Mouse (Mus musculus): ENCODE measurements at regions not wholly inside any gene's neighbourhood (a gene's known extent, or its start where the extent isn't known, plus 50 kb on each side); places are given as distances from the start of the nearest gene placed in this dataset.

- DNase-seq (ENCODE audit: low read depth, low spot score): no peak
These were observed 312.5 kb downstream of the Cmpk2 start for GRCm38 (mm10) chr12:26781537-26781936.

GRCm38 (mm10) chr12:26778796-26779195 lies 309.8 kb downstream of the Cmpk2 start:
- DNase-seq (ENCODE audit: low read depth, low spot score): no peak

- DNase-seq (ENCODE audit: low read depth, low spot score): no peak
These were observed 308.0 kb downstream of the Cmpk2 start for GRCm38 (mm10) chr12:26776986-26777385.

DNA sequence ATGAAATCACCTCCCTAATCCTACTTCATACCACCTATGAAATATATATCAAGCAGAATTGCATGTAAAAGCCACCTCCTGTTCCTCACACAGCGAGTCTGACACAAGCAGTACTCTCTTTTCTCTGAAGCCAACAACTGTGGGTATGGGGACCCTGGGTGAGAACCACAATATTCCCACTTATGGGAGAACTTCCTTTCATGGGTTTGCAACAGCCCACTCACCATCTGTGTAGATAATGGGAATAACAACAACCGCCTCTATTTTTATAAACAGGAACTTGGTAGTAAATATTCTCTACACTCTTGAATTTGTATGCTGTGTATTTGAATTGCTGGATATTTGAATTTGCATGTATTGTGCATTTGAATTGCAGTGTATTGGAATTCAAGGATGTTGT lies 305.0 kb downstream of the Cmpk2 start:
- DNase-seq (ENCODE audit: low read depth, low spot score): no peak

DNA sequence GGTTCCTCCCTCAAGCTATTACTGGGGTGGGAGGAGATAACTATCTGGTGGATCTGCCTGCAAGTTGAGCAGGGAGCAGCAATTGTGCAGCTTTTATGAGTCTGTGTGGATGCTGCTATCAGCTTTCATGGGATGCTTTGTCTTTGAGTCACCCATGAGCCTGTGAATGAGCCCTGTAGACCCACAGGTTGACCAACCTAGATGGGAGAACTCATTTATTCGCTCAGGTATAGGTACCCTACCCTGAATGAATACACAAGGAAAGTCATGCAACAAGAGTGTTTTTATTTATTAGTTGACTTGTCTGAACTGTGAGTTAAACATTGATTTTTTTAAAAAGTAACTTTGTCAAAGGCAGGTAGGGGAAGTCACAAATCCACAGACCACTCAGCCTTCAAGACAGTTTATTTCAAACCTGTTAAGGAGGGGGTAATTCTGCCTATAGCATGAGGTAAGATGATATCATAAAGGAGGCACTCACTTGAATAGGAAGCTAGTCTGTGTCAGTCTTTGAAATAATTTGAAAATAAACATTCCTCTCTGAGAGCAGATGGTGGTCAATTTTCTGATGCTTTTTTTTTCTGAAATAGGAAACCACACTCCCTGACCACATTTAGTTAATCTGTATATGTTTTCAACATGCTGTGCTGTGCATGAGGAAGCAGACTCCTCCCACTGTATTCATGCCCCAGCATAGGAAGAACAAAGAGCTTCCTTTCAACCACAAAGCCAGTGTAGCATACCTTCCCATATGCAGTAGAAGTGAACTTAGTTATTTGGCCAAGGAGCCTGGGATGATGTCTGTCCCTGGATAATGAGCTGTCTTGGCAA lies 302.0 kb downstream of the Cmpk2 start:
- DNase-seq (ENCODE audit: low read depth, low spot score): no peak

- DNase-seq (ENCODE audit: low read depth, low spot score): no peak
These were observed 298.5 kb downstream of the Cmpk2 start for GRCm38 (mm10) chr12:26767551-26767950.

GRCm38 (mm10) chr12:26758657-26759325 lies 289.8 kb downstream of the Cmpk2 start:
- DNase-seq (ENCODE audit: low read depth, low spot score): no peak

GRCm38 (mm10) chr12:26756284-26756683 lies 287.3 kb downstream of the Cmpk2 start:
- DNase-seq (ENCODE audit: low read depth, low spot score): no peak

DNA sequence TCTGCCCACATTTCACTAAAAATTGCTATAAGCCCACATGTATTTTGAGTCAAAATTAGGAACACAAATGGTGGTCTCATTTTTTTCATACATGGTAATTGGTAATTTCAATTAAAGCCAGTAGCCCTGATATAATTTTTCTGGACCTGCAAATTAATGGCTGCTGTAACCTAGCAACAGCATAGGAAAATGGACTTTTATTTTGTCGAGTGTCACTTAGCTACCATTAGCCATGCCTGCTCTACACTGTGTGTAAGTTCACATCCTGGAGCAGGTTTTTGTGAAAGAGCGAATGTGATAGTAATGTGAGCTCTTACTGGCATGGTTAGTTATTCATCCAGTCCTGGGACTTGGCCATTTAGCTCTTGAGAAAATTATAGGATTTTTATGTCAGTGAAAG lies 285.6 kb downstream of the Cmpk2 start:
- no peak for DNase-seq (ENCODE audit: low read depth, low spot score)

DNA sequence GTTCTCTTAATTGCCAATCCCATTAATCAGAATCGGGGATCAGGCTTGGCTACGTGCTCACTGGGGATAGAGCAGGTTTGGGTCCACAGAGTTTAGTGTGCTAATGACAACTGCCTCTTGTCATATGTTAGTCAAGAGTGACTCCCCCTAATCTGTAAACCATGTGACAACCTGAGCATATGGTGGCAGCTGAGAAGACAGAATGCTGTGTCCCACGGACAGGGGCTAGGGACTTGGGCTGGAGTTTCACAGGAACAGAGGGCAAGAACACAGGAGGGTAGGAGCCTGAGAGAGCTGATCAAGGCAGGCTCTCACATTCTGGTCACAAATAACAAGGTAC lies 265.5 kb downstream of the Cmpk2 start:
- DNase-seq (ENCODE audit: low read depth, low spot score): no peak

GRCm38 (mm10) chr12:26733822-26734557 lies 265.0 kb downstream of the Cmpk2 start:
- peak; percentile 42 for DNase-seq (ENCODE audit: low read depth, low spot score)

GRCm38 (mm10) chr12:26723399-26723798 lies 254.4 kb downstream of the Cmpk2 start:
- no peak for DNase-seq (ENCODE audit: low read depth, low spot score)

DNA sequence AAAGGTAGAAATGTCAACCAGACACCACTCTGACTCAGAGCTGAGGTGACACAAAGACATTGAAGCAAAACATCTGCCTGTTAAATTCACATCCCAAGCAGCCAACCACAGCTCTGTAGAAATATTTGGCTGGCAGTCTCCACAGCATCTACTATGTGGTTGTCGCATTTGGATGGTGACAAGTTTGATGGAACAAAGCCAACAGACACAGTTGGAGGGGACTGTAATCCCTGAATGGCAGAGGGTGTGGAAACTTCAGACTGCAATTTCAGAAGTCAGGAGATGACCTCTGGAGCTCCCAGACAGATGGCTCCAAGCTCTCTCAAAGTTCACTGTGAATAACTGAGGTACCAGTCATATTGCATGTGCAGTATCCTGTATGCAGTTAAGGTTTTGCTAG lies 229.8 kb downstream of the Cmpk2 start:
- no peak for DNase-seq (ENCODE audit: low read depth, low spot score)

GRCm38 (mm10) chr12:26688048-26688447 lies 219.0 kb downstream of the Cmpk2 start:
- DNase-seq (ENCODE audit: low read depth, low spot score): no peak

DNA sequence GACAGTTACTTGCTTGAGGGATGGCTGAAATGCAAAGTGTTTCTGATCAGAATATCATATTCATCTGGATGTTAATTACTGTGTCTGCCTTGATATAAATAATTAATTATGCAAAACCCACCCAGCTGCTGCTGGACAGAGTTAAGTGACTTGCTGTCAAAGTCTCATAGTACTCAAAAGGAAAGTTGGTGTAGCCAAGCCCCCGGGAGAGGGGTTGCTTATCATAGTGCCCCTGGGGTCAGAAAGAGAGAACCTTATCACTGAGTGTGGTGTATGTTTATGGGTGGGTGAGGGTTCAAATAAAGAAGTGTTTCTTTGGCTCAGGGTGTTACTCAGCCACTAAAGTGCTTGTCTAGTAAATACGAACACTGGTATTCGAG lies 211.6 kb downstream of the Cmpk2 start:
- no peak for DNase-seq (ENCODE audit: low read depth, low spot score)

- DNase-seq (ENCODE audit: low read depth, low spot score): peak; percentile 59
These were observed 211.0 kb downstream of the Cmpk2 start for GRCm38 (mm10) chr12:26679887-26680567.

- DNase-seq (ENCODE audit: low read depth, low spot score): no peak
These were observed 196.5 kb downstream of the Cmpk2 start for GRCm38 (mm10) chr12:26665466-26665865.

DNA sequence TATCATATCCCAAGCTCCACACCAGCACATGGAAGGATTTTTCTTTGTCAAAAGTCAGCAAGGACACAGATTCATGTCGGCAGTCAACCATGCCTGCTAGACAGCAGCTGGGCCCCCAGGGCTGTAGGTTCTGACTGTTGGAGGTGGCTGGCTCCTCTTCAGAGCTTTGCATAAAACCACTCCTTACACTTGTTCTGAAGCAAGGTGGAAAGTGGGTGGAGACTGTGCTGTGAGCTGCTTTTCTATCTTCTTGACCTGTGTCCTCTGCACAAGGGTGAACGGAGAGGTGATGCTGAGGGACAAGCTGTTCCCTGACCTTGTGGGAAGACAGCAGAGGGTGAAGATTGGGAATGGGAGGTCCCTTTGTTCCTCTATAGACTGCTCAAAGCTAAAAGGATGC lies 185.2 kb downstream of the Cmpk2 start:
- no peak for DNase-seq (ENCODE audit: low read depth, low spot score)

DNA sequence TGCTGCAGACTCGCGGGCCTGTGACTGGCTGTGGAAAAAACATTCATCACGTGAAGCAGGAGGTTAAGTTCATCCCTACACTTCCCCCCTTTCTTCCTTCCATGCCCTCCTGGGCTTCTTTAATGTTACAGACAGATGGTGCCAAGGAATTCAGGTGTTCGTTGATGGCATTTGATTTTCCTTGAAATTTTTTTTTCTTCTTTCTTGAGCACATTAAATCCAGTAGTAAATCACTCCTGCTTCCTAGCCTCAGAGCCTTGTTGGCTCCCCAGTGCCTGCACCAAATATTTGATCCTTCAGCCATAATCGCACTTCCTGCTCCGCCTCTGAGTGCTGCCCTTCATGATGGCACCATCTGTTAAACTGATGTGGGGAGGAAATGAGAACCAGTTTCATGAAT lies 184.8 kb downstream of the Cmpk2 start:
- no peak for DNase-seq (ENCODE audit: low read depth, low spot score)

DNA sequence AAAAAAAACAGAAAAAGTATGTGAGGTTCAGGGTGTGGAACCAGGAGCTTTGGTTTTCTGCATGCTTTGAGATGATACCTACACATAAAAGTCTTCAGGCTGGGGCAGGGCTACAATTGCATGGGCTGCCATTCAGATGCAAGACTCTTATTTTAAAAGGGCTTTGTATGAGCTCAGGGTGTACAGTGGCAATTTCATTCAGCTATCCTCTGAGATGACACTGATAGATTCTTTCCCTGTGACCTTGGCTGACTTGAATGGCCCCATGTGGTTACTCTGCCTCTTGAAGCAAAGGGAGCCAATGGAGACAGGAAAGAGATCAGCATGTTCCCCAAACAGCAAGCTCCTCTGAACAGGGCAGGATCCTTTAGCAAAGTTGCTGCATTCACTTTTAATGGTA lies 177.1 kb downstream of the Cmpk2 start:
- DNase-seq (ENCODE audit: low read depth, low spot score): no peak

- no peak for DNase-seq (ENCODE audit: low read depth, low spot score)
These were observed 166.7 kb downstream of the Cmpk2 start for GRCm38 (mm10) chr12:26635665-26636241.

GRCm38 (mm10) chr12:26635253-26635652 lies 166.2 kb downstream of the Cmpk2 start:
- peak; percentile 46 for DNase-seq (ENCODE audit: low read depth, low spot score)

Measured in brain, embryonic 18.5 days (tissue).